Mouse (Mus musculus) brain, embryonic 14.5 days (tissue): ENCODE results near the gene Knstrn.

Source experiments
- CTCF ChIP-seq: fragments of 200-500 bp; IDR thresholded peaks from 2 replicates; pipeline ENCODE4 v1.5.1; 2012; ENCODE audit warnings: inconsistent platforms, mild to moderate bottlenecking, moderate library complexity, borderline replicate concordance; ENCODE audit not compliant: insufficient read depth, insufficient read length; ENCODE audit errors: extremely low read depth
- POLR2A ChIP-seq: fragments of 200-500 bp; IDR thresholded peaks from 2 replicates; pipeline ENCODE4 v1.6.1; 2012; ENCODE audit warnings: mild to moderate bottlenecking, inconsistent platforms, borderline replicate concordance; ENCODE audit not compliant: poor library complexity, insufficient read depth, insufficient read length, severe bottlenecking; ENCODE audit errors: extremely low read depth

DNA sequence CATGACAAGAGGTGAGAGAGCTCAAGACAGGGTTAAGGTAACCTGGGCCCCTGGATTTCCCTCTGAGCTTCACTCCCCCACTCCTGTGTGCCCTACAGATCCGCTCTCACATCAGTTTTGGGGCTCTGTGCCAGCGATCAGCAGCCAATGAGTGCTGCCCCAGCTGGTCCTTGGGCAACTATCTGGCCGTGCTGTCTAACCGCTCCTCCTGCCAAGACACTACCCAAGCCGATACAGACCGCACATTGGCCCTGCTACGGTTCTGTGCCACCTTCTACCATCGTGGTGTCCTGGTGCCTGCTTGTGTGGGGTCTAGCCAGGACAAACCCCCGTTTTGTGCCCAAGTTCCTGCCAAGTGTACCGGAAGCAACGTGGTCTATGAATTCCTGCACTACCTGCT is 24.3 kb upstream of the Knstrn start:
- TF ChIP-seq POLR2A (no peak), CTCF (no peak)
